Mouse (Mus musculus): ENCODE data around the gene Olfr583. TPM values are rescaled to one million over a fixed set of nuclear protein-coding genes. Genes with fewer than 3 reads are reported as not detected.

The Olfr583 gene
- polyA plus RNA-seq (2012; rRNA removed; ENCODE audit: low replicate concordance): not detected in 2 replicates

DNA sequence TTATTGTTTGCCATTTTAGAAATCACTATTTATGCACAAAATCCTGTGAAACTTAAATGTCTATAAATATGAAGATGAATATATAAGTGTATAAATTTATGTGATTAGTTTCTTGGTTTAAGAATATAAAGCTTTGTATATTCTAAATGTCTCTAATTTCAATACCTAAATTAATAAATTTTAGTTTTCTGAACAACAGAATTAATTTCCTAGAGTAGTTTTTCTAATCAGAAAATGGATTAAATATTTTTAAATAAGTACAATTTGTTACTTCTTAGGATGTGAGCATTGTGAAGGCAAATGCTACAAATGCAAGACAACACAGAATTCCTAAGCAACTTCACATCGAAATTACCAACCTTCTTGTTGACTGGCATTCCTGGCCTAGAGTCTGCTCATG lies at the start of gene Olfr583:
Gene Olfr583 (plus strand): TSS at position 301 of the 400 bp plus-strand sequence.

DNA sequence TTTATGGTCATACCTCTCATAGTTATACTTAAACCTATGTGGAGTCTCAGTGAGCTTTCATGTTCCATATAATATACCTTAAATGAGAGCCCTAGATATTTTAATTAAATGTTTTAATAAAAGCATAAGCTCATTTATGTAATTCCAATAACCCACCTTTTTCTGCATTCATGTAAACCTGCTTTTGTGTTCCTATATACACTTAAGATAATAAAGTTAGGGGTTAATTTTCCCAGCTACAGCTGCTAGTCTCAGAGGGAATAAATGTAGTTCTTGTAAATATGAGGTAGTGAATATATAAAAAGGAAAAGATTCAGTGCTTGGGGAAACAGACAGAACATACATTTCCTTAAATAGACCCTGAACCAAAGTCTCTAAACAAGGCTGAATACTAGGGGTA lies 13.4 kb upstream of the Olfr583 start, which contains the start of gene Olfr582:
Gene Olfr582 (plus strand): TSS at position 301 of the 400 bp plus-strand sequence.

DNA sequence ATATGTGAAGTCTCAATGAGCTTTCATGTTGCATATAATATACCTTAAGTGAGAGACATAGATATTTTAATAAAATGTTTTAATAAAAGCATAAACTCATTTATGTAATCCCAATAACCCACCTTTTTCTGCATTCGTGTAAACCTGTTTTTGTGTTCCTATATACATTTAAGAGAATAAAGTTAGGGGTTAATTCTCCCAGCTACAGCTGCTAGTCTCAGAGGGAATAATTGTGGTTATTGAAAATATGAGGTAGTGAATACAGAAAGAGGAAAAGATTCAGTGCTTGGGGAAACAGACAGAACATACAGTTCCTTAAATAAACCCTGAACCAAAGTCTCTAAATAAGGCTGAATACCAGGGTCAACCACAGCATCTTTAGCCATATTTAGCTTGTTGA lies 30.5 kb downstream of the Olfr583 start, which contains the start of gene Olfr584:
Gene Olfr584 (plus strand): TSS at position 301 of the 400 bp plus-strand sequence.

DNA sequence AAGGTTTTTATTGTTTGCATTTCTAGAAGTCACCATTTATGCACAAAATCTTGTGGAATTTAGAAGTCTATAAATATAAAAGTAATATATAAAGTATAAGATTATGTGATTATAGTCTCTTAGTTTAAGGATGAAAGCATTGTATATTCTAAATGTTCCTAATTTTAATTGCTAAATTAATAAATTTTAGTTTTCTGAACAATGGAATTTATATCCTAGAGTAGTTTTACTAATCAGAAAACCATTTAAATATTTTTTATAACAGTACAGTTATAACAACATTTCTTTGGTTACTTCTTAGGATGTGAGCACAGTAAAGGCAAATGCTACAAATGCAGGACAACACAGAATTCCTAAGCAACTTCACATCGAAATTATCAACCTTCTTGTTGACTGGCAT lies 46.3 kb downstream of the Olfr583 start, which contains the start of gene Olfr585:
Gene Olfr585 (plus strand): TSS at position 301 of the 400 bp plus-strand sequence.

Other genes with a start within 250 kb of the Olfr583 start
- not detected in 2 replicates for gene Olfr564, start 247.8 kb upstream of the Olfr583 start, polyA plus RNA-seq (2012; rRNA removed; ENCODE audit: low replicate concordance)
- not detected in 2 replicates for gene Olfr566, start 192.5 kb upstream of the Olfr583 start, polyA plus RNA-seq (2012; rRNA removed; ENCODE audit: low replicate concordance)
- not detected in 2 replicates for gene Olfr568, start 174.2 kb upstream of the Olfr583 start, polyA plus RNA-seq (2012; rRNA removed; ENCODE audit: low replicate concordance)
- gene Olfr569, start 160.4 kb upstream of the Olfr583 start, polyA plus RNA-seq (2012; rRNA removed; ENCODE audit: low replicate concordance): not detected in 2 replicates
- gene Olfr570, start 156.7 kb upstream of the Olfr583 start, polyA plus RNA-seq (2012; rRNA removed; ENCODE audit: low replicate concordance): not detected in 2 replicates
- not detected in 2 replicates for gene Olfr571, start 133.8 kb upstream of the Olfr583 start, polyA plus RNA-seq (2012; rRNA removed; ENCODE audit: low replicate concordance)
- gene Olfr572, start 126.9 kb upstream of the Olfr583 start, polyA plus RNA-seq (2012; rRNA removed; ENCODE audit: low replicate concordance): not detected in 2 replicates
- gene Olfr573-ps1, start 108.7 kb upstream of the Olfr583 start, polyA plus RNA-seq (2012; rRNA removed; ENCODE audit: low replicate concordance): not detected in 2 replicates
- gene Olfr574, start 102.8 kb upstream of the Olfr583 start, polyA plus RNA-seq (2012; rRNA removed; ENCODE audit: low replicate concordance): not detected in 2 replicates
- not detected in 2 replicates for gene Olfr575, start 92.5 kb upstream of the Olfr583 start, polyA plus RNA-seq (2012; rRNA removed; ENCODE audit: low replicate concordance)
- not detected in 2 replicates for gene Olfr576, start 88.6 kb upstream of the Olfr583 start, polyA plus RNA-seq (2012; rRNA removed; ENCODE audit: low replicate concordance)
- not detected in 2 replicates for gene Olfr577, start 75.4 kb upstream of the Olfr583 start, polyA plus RNA-seq (2012; rRNA removed; ENCODE audit: low replicate concordance)
- gene Olfr578, start 62.0 kb upstream of the Olfr583 start, polyA plus RNA-seq (2012; rRNA removed; ENCODE audit: low replicate concordance): not detected in 2 replicates
- gene Olfr582, start 13.3 kb upstream of the Olfr583 start, polyA plus RNA-seq (2012; rRNA removed; ENCODE audit: low replicate concordance): not detected in 2 replicates
- not detected in 2 replicates for gene Olfr584, start 30.6 kb downstream of the Olfr583 start, polyA plus RNA-seq (2012; rRNA removed; ENCODE audit: low replicate concordance)
- gene Olfr585, start 46.4 kb downstream of the Olfr583 start, polyA plus RNA-seq (2012; rRNA removed; ENCODE audit: low replicate concordance): not detected in 2 replicates
- gene Olfr586, start 74.3 kb downstream of the Olfr583 start, polyA plus RNA-seq (2012; rRNA removed; ENCODE audit: low replicate concordance): not detected in 2 replicates
- not detected in 2 replicates for gene Olfr588-ps1, start 89.6 kb downstream of the Olfr583 start, polyA plus RNA-seq (2012; rRNA removed; ENCODE audit: low replicate concordance)
- not detected in 2 replicates for gene Olfr589, start 105.1 kb downstream of the Olfr583 start, polyA plus RNA-seq (2012; rRNA removed; ENCODE audit: low replicate concordance)
- not detected in 2 replicates for gene Olfr591, start 127.0 kb downstream of the Olfr583 start, polyA plus RNA-seq (2012; rRNA removed; ENCODE audit: low replicate concordance)
- not detected in 2 replicates for gene Olfr592, start 133.5 kb downstream of the Olfr583 start, polyA plus RNA-seq (2012; rRNA removed; ENCODE audit: low replicate concordance)
- not detected in 2 replicates for gene Olfr593, start 160.6 kb downstream of the Olfr583 start, polyA plus RNA-seq (2012; rRNA removed; ENCODE audit: low replicate concordance)
- not detected in 2 replicates for gene Olfr594, start 165.7 kb downstream of the Olfr583 start, polyA plus RNA-seq (2012; rRNA removed; ENCODE audit: low replicate concordance)
- gene Usp17ld, start 201.2 kb downstream of the Olfr583 start, polyA plus RNA-seq (2012; rRNA removed; ENCODE audit: low replicate concordance): not detected in 2 replicates

Data from mammary gland, adult 2 months (tissue).